Mouse (Mus musculus): ENCODE measurements around the gene Sugp2.

GRCm38 (mm10) chr8:70220236-70220840, 13.7 kb upstream of the Sugp2 start:
- no peak for TF ChIP-seq CTCF (IDR thresholded peaks at IDR 0.05; ENCODE audit: borderline replicate concordance, extremely low read depth, insufficient read depth, insufficient read length)
- TF ChIP-seq POLR2A (IDR thresholded peaks at IDR 0.05; ENCODE audit: borderline replicate concordance, extremely low read depth, insufficient read depth, insufficient read length, poor library complexity, severe bottlenecking) = no peak

Data from brain, embryonic 14.5 days (tissue).